25 mouse cellular contexts compared by ENCODE assay signal in the genomic region with DNA sequence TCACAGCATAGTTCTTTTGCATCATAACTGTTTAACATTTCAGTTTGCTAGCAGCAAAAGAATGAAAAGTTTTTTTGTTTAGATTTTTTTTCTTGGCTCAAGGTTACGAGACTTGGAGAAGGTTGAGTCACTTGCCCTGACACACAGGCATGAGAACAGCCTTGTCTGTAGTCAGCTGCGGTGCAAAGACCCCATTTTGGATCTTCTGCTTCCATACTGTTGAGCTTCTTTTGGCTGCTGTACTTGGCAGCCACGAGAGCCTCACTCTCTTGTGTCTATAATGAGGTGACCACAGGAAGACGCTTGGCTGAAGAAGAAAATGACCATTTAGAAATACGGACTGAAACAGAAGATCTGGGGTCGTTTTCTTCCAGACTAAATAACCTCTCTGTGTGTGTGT.
"Had no signal": no experiment of that assay in that cellular context is flagged by ENCODE, and none has a peak within 500 bp of the region (broad histone marks: within the 10 kb centered on the region; RNA-seq: fewer than 3 reads in every experiment).

No protein-coding gene starts in this region.

- H3K9me3 ChIP-seq: heart, embryonic 15.5 days; hindbrain, embryonic 13.5 days; hindbrain, embryonic 15.5 days; limb, embryonic 13.5 days; limb, embryonic 15.5 days had no signal

- H3K27me3 ChIP-seq: heart, embryonic 13.5 days; heart, embryonic 15.5 days; hindbrain, embryonic 13.5 days; hindbrain, embryonic 15.5 days; kidney, embryonic 15.5 days; limb, embryonic 13.5 days; limb, embryonic 15.5 days had no signal

- H3K4me2 ChIP-seq: heart, embryonic 11.5 days; heart, embryonic 13.5 days; heart, embryonic 15.5 days; hindbrain, embryonic 13.5 days; hindbrain, embryonic 15.5 days; kidney, embryonic 15.5 days; limb, embryonic 13.5 days; limb, embryonic 15.5 days had no signal

- H3K4me3 ChIP-seq: heart, adult 2 months; heart, embryonic 13.5 days; heart, embryonic 15.5 days; hindbrain, embryonic 13.5 days; hindbrain, embryonic 15.5 days; kidney, embryonic 15.5 days; limb, embryonic 13.5 days; limb, embryonic 15.5 days had no signal

- H3K27ac ChIP-seq: heart, adult 2 months; heart, embryonic 13.5 days; heart, embryonic 15.5 days; hindbrain, embryonic 13.5 days; hindbrain, embryonic 15.5 days; hindbrain, postnatal 0 days; kidney, embryonic 15.5 days; kidney, postnatal 0 days; limb, embryonic 13.5 days; limb, embryonic 15.5 days had no signal

- ATAC-seq: hindbrain, postnatal 0 days; intestine, embryonic 16.5 days had no signal

- H3K9ac ChIP-seq: heart, embryonic 13.5 days; heart, embryonic 15.5 days; hindbrain, embryonic 13.5 days; hindbrain, embryonic 15.5 days; kidney, embryonic 15.5 days; limb, embryonic 13.5 days; limb, embryonic 15.5 days had no signal

- H3K36me3 ChIP-seq: heart, embryonic 15.5 days; hindbrain, embryonic 13.5 days; hindbrain, embryonic 15.5 days had no signal

- DNase-seq: gastrocnemius, postnatal 14 days; gastrocnemius, postnatal 36 days; heart, adult 11 months; heart, adult 2 months; heart, postnatal 14 days; heart, postnatal 36 days; kidney, adult 11 months; kidney, adult 2 months; kidney, adult 9 months; kidney, postnatal 14 days; kidney, postnatal 36 days; layer of hippocampus, adult 9-11 months; layer of hippocampus, postnatal 36 days; left cerebral cortex, postnatal 4 days had no signal
